Mouse (Mus musculus) embryonic fibroblast, embryonic 13.5 days (primary cell): ENCODE results near the gene Klc2.

Experiments
- CTCF ChIP-seq: IDR thresholded peaks from 2 replicates; pipeline ENCODE4 v1.5.1; 2011; ENCODE audit warnings: mild to moderate bottlenecking, control low read depth, low read length, moderate library complexity, borderline replicate concordance; ENCODE audit not compliant: insufficient read depth
- POLR2A ChIP-seq: IDR thresholded peaks from 2 replicates; pipeline ENCODE4 v1.6.1; 2011; ENCODE audit warnings: low read depth, mild to moderate bottlenecking, control low read depth, low read length, moderate library complexity

GRCm38 (mm10) chr19:5082005-5082404 is 36.4 kb downstream of the Klc2 start:
- TF ChIP-seq CTCF (no peak), POLR2A (no peak)
